Mouse (Mus musculus): ENCODE measurements around the gene Htra1.

DNA sequence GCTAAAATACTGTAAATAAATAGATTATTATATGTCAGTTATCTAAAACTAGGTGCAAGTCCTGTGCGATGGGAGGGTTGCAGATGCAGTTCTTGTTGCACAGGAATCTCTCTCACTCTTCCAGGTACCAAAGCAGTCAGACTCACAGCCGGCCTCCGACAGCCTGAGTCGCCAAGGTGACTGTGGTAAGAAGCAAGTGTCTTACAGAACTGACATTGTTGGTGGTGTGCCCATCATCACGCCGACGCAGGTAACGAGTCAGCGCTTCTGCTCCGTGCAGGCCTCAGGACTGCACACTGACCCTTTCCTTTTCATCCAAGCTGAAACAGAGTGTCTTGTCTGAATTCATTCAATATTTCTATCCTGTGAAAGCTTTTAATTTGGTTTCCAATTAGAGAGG lies 38.7 kb upstream of the Htra1 start:
- no peak for TF ChIP-seq CTCF (IDR thresholded peaks at IDR 0.05; ENCODE audit: low read depth, low read length)
- TF ChIP-seq POLR2A (IDR thresholded peaks at IDR 0.05; ENCODE audit: insufficient read depth, low read length): no peak
- no peak for TF ChIP-seq EP300 (IDR thresholded peaks at IDR 0.05; ENCODE audit: insufficient read depth, low read depth, low read length)
